Mouse (Mus musculus) kidney, postnatal 10 days (tissue): ENCODE results near the gene Celf2.
A peak's percentile ranks its signal among the peaks of the same experiment; 100 is the strongest.

Experiments used
- DNase-seq: peaks from one replicate; pipeline ENCODE4 v3.0.0; 2021; ENCODE audit warnings: mixed read lengths

Celf2 gene

DNA sequence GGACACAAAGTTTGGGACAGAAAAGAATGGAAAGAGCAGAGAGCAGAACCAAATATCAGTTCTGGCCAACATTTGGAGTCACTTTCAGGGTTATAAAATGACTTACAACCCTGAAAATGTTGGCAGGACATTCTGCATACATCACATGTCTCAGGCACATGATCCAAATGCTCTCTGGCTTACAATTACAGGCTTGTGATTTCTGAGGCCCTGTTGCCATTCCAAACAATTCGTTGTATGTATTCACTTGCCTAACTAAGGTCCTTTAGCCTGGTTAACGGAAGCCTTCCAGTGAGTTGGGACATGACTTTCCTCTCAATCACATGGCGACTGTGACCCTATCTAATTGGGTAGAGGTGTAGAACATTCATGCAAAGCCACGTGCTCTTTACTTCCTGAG, 249.2 kb downstream of the Celf2 start:
- DNase-seq, result no peak

DNA sequence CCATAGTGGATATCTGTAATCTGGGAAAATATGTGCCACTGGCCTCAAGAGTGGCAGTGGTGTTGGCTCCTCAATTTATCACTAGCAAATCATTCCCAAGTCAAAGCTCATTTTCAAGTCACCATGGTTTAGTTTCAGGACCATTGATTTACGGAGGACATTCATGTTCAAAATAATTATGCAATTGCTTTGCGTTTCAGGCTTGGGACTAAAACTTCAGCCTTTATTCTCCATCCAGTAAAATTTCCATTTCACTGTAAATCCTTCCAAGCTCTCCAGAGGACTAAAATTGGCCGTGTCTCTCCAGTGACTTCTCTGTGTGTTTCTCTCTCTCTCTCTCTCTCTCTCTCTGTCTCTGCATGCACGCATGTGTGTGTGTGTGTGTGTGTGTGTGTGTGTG, 249.7 kb downstream of the Celf2 start:
- no peak for DNase-seq

DNA sequence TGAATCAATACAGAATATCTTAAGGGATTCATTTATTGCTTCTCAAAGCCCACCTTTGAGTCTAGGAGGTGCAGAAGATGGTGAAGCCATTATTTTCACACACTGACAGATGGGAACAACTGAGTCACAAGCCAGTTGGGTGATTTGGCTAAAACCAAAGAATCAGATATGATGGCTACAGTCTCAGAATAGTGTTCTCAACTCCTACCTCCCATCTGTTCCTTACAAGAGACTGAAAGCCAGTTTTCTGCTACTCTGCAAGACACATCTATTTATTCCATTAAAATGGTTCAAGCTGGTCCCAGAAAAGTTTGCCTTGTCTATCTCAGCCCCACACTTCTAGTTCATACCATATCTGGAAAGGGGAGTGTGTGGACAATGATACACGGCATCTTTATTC, 253.3 kb downstream of the Celf2 start:
- DNase-seq, result no peak

DNA sequence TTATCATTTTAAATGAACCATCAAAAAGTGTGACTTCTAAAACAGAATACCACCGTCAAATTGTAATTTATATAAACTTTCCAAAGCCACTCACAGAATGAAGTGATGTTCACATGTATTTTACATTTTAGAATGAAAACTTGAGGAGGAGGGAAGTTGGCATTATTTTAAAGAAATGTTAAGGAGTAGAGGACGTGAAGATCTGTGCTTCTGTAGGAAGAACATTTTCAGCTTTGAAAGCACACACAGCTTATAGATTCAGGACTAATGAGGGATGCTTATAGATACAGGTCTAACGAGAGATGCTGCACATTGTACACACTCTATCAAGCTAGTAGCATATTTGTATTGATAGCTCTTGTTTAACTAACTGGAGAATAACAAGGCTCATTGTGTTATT, 254.0 kb downstream of the Celf2 start:
- no peak for DNase-seq

DNA sequence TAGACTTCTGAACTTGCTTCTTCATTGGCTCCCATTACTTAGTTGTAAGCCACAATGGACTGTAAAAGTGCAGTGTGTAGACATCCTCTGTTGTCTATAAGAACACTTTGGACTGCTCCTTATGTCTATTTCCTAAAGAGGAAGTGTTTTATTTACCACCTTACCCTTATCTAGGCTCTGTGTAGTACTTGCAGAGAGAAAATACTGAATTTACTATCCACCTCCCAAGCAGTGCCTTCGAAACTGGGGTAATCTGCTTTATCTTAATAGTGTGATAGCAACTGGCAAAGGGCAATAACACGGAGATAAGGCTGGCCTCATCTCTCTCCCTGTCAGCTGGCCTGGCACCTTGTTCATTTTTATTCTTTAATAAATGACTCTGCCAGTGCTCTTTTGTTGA, 259.0 kb downstream of the Celf2 start:
- DNase-seq, result no peak

DNA sequence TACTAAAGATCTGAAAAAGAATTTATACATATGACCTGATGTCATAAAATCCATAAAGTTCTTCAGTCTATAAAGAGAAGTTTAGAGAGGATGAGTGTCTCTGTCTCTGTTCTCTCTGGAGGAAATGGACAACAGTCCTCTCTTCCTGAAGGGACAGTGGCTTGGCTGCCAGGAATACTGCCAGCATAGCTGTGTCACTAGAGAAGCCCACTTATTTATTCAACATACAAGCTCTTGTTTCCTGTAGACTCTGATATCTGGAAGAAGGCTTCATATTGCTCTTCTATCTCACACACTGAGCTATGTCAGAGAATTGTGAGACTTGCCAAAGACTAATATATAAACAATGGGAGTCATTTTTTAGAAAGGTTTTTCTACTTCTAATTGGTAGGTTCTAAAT, 260.4 kb downstream of the Celf2 start:
- DNase-seq, result no peak

DNA sequence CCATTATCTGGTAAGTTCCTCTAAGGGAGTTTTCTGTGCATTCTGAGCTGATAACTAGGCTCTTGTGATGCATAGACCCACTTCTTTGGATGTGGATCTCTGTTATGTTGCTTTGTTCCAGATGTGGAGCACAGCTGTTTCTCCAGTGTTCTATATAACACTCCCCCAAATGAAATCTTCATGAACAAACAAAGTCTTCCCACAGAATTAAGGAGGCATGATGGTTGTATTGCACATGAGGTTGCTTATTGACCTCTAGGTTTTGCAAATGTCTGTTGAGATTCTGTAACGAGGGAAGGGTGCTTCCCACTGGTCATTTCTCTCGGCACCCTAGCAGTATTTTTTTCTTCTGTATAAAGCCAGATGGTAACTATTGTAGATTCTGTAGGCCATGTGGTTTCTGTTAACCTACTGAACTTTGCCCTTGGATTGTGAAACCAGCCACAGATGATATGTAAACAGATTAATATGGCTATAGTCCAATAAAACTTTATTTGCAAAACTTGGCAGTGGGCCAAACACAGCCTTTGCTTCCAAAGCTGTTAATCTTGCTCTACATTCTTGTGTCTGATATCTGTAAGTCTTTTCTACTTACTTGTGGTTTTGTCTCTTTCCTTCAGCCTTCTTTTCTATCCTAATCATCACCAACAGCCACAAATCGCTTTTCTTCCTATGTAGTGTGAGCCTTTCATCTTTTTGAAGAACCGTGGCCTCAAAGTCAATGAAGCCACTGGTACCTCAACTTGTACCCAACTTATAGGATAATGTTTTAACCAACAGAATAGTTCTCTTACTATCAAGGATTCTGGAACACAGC, 263.2 kb downstream of the Celf2 start:
- DNase-seq, result peak; percentile 82

DNA sequence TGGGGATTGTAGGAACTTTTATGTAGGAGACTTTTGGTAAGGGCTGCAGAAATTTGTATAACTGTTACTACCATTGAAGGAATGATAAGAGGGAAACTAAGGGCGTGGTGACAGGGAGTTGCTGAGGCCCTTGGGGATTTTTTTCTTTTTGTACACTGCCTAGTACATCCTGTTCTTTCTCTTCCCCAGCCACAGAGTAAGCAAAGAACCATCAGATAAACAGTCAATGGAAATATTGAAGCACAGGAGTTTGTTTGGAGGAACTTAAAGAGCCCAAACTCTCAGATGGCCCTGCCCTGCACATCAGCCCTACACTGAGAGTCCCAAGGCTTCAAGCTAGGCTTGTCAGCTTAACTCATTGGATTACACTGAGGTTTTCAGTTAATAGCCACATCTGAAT, 267.2 kb downstream of the Celf2 start:
- no peak for DNase-seq

DNA sequence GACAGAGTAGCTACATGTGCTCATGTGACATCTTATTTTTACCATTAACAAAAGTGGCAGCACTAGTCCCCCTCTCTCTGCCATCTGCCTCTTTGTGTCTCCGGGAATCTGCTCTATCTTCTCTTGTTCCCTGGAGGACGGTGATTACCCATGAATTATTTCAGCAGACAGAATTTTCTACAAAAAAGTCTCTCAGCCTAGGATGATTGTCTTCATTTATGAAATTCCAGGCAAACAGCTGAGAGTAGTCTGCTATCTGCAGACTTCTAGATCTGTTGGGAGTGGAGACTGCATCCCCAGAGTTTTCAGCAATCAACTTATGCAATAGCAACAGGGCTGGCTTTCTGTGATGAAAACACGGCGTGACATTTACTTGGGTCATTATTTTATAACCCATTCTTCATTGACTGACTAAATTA, 267.8 kb downstream of the Celf2 start:
- no peak for DNase-seq

DNA sequence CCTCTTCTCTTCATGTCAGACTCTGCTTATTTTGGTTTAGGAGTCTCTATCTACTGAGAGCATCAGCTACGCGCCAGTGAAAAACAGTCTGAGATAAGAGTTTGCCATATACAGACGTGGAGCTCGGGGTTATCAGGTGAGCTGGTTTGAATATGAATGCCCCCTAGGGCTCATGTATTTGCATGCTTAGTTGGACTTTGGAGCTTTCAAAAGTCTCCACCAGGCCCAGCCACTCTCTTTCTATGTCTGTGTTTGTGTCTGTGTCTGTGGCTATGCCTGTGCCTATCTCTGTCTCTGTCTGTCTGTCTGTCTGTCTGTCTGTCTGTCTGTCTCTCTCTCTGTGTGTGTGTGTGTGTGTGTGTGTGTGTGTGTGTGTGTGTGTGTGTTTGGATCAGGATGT, 272.1 kb downstream of the Celf2 start:
- no peak for DNase-seq

DNA sequence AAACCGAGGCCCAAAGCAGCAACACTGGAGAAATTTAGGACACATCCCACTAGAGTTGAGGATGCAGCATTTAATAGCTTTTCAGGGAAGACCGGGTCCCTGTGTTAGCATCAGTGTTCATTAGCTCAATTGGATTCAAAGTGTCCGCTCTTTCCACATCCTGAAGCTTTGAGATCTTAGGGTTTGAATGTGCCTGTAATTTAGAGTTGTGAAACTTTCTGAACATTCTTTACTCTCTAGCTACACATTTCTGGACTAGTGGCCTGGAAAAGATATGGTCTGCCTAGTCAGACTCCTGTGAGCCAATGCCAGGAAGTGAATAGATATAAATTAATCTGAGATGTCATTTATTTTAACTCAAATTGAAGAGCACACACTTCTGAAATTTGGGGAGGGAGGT, 272.9 kb downstream of the Celf2 start:
- no peak for DNase-seq

DNA sequence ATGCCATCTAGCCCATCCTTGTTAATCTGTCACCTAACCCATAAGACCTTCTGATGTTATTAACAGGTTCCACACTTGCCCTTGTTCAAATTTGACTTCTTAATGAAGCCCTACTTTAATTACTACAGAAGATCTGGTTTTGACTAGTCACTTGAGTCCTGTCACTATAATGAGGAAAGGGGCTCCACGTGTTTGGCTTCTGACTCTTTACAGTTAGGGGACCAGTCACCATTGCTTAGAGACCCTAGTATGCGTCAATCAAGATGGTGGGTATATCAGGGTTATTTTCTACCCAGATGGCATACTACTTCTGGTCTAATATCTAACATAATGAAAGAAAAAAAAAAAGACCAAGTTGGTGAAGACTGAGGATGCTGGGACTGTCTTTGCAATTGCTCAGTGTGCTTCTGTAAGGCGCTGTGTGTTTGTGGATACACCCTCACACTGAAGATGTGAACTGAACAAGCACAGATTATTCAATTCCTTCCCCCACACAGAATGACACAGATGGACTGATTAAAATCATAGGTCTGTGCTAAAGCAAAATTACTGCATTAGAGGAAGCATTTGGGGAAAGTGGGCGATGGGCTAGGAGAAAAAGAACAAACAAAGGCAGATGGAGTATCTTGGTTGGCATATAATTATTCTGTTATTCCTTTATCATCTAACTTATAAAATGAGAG, 274.2 kb downstream of the Celf2 start:
- DNase-seq, result no peak

DNA sequence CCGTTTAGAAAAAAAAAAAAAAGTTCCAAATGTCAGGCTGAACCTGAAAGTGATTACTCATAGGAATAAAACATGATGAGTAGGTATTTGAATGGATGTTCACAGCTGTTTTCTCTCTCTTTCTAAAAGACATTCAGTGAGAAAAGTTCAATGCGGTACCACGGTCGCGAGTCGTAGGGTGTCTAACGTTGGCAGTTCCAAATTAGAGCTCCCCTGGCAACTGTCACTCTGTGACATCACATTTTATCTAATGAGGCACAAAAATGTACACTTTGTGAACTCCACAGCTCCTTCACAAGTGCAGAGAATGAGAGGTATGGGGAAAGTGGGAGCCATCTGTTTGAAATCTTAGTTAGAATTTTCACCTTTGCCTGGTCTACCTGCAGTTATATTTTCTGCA, 274.8 kb downstream of the Celf2 start:
- no peak for DNase-seq

DNA sequence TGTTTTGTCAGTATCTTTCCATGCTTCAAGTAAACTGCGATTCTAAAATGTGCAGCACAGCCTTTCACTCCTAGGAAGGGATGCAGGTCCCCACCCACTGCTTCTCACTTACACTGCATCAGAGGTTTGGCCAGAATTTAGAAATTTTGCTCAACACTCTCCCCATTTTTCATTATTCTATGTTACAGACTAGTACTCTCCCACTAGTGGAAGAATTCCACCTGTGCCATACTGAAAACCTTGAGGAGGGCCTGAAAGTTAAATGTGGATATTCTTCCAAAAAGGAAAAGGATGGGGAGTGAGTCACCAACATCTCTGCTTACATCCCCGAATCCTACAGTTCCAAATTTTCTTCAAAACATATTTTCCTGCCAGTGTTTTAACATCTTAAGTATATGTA, 276.0 kb downstream of the Celf2 start:
- DNase-seq, result no peak

DNA sequence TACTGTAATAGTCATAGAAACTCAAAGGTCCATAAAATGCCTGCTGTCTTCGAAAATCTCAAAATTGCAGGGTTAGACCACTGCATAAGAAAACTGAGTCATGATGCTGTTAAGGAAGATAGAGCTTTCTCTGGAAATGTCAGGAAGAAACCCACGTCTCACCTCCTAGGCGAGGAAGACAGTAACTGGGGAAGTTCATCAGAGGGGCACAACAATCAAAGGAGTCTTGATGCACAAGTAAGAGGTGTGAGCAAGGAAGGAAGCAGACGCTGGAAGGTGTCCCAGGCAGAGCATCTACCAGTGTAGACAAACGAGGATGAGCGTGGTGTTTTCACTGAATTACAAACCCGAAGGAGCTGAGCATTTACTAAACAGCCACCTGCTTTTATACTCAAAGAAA, 282.6 kb downstream of the Celf2 start:
- DNase-seq, result no peak

DNA sequence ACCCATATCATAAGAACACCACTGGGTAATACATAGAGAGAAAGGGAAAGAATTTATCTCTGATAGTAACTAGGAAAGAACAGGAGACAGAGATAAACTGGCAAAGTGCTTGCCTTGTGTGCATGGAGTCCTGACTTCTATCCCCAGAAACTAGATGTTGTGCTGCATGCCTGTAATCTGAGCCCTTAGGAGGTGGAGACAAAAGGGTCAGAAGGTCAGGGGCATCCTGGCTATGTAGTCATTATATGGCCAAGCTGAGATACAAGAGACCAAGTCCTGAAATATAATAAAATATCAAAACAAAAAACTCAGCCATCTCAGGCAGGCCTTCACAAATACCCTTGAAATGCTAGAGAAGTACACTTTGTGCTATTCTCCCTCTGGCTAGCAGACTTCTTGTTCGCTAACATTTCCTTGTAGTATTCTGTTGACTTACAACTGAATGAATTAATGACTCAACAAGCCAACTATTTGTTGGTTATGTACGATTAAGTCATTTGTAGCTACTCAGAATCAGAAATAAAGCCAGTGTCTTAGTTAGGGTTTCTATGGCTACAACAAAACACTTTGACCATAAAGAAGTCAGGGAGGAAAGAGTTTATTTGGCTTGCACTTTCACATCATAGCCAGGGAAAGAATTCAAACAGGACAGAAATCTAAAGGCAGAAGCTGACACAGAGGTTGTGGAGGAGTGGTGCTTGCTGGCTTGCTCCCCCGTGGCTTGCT, 284.9 kb downstream of the Celf2 start:
- DNase-seq, result no peak

DNA sequence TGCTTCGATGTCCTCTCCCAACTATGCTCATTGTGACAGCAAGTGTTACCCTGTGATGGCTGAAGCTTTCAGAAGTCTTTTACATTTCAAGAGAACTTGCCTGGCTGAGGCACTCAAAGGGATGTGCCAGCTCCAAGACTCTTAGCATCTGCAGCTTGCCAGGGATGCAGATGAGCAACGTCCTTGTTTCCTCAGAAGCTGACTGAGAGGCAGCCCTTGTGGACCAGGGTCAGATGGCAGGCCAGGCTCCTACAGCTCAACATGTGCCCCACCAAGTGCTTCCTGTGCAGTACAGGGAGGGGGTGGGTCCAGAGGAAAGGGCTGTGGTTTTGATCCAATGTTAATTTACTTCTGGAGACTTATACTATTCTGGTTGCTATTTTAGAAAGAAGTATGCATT, 285.8 kb downstream of the Celf2 start:
- DNase-seq, result no peak

DNA sequence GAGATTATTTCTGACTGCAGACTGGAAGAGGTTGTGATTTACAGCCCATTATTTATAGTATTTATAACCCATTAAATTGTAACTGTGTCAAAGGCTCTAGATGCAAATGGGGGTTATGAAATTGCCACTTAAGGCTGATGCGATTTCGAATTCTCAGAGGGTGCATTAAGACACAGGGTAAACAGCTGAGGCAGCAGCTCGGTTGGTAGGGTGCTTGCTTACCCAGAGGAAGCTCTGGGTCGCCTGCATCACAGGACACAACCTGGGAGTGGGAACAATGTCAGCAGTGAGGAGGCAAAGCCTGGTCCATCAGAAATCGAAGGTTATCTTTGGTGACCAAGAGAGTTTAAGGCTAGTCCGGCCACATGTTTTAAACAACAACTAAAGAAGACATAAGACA, 286.5 kb downstream of the Celf2 start:
- DNase-seq, result no peak

DNA sequence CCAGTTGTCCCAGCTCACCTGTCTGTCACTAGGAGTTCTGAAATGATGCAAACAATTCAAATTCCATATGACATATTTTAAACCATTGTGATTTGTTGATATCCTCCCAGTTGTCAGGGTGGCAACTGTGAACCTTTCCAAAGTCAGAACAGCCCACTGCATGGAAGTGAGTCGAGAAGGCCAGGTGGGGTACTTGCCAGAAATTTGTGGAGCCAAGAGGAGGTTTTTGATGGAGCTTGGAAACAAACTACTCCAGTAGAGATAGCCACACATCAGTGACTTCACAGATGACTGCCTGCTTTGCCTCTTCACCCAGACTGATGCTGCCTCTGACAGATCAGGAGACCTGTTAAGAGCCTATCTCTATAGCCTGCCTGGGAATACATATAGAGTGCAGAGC, 287.5 kb downstream of the Celf2 start:
- no peak for DNase-seq

DNA sequence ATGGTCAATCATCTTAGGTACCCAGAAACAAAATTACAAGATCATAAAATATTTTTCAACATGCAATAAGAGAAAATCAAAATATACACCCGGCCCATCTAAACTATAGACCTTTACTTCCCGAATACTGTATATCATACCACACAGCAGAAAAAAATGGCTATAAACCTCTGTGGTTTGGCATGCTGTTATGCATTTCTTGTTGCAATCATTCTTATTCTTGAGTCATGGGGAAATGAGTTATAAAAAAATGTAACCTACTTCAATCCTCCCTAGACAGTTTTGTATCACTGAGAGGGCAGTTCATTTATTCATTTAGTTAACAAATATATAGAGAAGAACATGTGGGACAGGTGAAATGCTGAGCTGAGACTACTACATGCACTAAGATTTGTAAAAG, 291.3 kb downstream of the Celf2 start:
- DNase-seq, result no peak

DNA sequence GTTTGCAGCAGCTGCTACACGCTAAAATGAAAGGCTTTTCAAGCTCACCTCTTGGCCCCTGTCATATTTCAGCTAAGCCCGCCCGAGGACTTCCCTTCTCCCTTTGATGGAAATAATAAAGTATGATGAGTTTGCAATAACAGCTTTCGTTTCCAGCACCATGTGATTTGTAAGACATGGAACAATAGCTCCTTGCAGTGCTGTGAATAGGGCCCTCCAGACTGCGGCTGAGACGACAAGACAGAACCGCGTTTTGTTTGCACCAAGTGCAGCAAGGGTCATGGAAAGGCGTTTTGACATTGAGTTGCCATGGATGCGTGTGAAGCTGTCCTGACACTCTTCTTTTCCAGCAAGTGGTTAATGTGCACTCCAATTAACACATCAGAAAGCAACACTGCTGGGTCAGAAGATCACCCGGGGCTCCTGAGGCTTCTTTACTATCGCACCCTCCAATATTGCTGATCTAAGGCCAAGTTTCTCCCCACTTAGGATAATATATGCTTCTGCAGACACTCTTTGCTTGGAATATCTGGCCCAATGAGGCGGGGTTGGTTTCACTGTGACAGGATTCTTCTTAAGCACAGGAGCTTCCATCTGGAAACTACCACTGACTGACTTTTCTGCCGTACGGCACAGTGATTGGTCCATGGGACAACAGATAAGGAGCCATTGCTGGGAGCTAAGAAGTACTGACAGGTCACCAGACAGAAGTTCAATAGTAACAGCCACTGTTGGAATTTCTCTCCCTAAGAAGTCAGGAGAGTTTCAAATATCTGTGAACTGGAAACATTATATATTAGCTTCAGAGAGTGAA, 301.5 kb downstream of the Celf2 start:
- peak; percentile 28 for DNase-seq

DNA sequence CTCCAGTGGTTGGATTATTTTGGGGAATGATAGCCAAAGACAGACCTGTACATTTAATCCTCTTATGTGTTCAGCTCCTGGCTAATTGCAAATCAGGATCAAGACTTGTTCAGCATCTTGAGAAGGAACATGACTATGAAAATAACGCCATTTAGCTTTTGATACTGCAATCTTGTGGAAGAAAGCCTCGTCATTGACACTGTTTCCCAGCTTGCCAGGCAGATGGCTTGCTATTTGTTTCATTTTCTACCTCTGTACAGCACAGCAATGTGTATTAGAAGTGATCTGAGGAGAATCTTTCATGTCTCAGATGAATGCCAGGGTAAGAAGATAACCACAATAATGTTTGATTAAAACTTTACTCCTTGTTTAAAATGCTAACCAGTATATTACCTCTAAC, 315.9 kb downstream of the Celf2 start:
- DNase-seq, result no peak

DNA sequence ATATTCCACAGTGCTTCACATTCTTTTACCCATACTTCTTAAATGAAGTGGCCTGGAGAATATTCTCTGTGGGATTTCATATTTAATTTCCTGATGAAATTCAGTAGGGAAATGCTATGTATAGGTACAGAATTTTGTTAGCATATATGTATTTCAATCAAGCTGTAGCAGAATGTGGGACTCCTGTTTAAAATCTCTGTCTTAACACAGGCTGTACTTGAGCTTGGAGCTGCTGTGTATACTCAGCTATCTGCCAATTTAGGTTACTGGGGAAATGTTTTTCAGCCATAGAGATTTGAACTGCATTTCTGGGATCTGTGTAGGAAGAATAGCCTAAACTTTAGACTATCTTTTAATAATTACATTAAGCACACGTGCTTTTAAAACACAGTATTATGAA, 330.2 kb downstream of the Celf2 start:
- no peak for DNase-seq
